Mouse (Mus musculus): ENCODE data around the gene Cacng8.

Cacng8 gene

GRCm38 (mm10) chr7:3432066-3432465 is 41.6 kb downstream of the Cacng8 start:
- DNase-seq (ENCODE audit: low spot score), result no peak

- DNase-seq (ENCODE audit: low spot score), result no peak
Observed at GRCm38 (mm10) chr7:3437941-3438340, 47.5 kb downstream of the Cacng8 start.

GRCm38 (mm10) chr7:3439984-3440383 is 49.5 kb downstream of the Cacng8 start:
- DNase-seq (ENCODE audit: low spot score), result no peak

GRCm38 (mm10) chr7:3440526-3440925 is 50.0 kb downstream of the Cacng8 start:
- no peak for DNase-seq (ENCODE audit: low spot score)

- DNase-seq (ENCODE audit: low spot score), result no peak
Observed at GRCm38 (mm10) chr7:3442476-3443062, 52.1 kb downstream of the Cacng8 start.

GRCm38 (mm10) chr7:3444678-3445077 is 54.2 kb downstream of the Cacng8 start:
- no peak for DNase-seq (ENCODE audit: low spot score)

GRCm38 (mm10) chr7:3446584-3446983 is 56.1 kb downstream of the Cacng8 start:
- no peak for DNase-seq (ENCODE audit: low spot score)

- DNase-seq (ENCODE audit: low spot score), result no peak
Observed at GRCm38 (mm10) chr7:3447026-3447425, 56.5 kb downstream of the Cacng8 start.

- peak; percentile 82 for DNase-seq (ENCODE audit: low spot score)
Observed at GRCm38 (mm10) chr7:3448737-3449454, 58.4 kb downstream of the Cacng8 start.

- DNase-seq (ENCODE audit: low spot score), result no peak
Observed at GRCm38 (mm10) chr7:3450671-3451070, 60.2 kb downstream of the Cacng8 start.

- DNase-seq (ENCODE audit: low spot score), result no peak
Observed at GRCm38 (mm10) chr7:3451161-3451560, 60.7 kb downstream of the Cacng8 start.

GRCm38 (mm10) chr7:3452821-3453485 is 62.5 kb downstream of the Cacng8 start:
- DNase-seq (ENCODE audit: low spot score), result no peak

- DNase-seq (ENCODE audit: low spot score), result no peak
Observed at GRCm38 (mm10) chr7:3453486-3454183, 63.2 kb downstream of the Cacng8 start.

- no peak for DNase-seq (ENCODE audit: low spot score)
Observed at GRCm38 (mm10) chr7:3457111-3457840, 66.8 kb downstream of the Cacng8 start.

- DNase-seq (ENCODE audit: low spot score), result no peak
Observed at GRCm38 (mm10) chr7:3457841-3458217, 67.3 kb downstream of the Cacng8 start.

- DNase-seq (ENCODE audit: low spot score), result no peak
Observed at GRCm38 (mm10) chr7:3460261-3460660, 69.8 kb downstream of the Cacng8 start.

GRCm38 (mm10) chr7:3463306-3463705 is 72.8 kb downstream of the Cacng8 start:
- no peak for DNase-seq (ENCODE audit: low spot score)
